Mouse (Mus musculus): ENCODE measurements at regions not wholly inside any gene's neighbourhood (a gene's known extent, or its start where the extent isn't known, plus 50 kb on each side); places are given as distances from the start of the nearest gene placed in this dataset.

DNA sequence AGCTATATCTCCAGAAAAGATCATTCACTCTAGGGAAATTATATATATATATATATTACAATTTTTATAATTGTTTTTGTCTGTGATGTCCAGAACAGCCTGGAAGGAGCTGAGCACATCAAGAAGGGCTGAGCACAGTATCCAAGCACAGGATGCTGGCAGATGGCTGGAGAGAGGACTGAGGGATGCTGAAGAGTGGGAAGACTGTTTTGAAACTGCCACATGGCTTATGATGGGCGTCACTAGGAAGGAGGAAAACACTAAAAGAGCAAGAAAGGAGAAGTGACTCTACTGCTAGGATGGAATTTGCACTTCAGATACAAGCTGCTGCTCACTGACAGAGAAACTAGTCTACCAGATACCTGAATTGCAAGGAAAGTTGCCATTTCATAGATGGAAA is 50.4 kb upstream of the Atg10 start:
- DNase-seq (ENCODE audit: low read depth in 1 of 2, low spot score in 2 of 2), result no peak

- DNase-seq (ENCODE audit: low read depth in 1 of 2, low spot score in 2 of 2), result no peak
Measured at GRCm38 (mm10) chr13:91274615-91275014, 50.8 kb upstream of the Atg10 start.

DNA sequence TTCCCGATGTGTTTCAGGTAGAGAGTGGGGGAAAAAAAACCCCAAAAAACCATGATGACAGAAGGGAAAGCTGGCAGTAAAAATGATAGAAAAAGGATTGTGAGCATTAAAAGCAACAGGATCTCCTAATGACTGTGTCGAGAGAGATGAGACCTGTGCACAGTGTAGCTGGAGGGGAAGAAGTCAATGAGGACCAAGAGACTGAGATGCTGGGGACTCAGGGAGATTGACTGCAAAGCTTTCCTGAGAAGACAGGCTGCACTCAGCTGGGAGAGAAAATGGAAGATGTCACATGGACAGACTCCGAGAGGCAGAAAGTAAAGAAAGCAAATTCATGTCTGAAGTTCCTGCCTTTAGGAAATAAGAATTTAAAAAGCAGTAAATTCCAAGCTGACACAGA is 55.7 kb upstream of the Atg10 start:
- no peak for DNase-seq (ENCODE audit: low read depth in 1 of 2, low spot score in 2 of 2)

- DNase-seq (ENCODE audit: low read depth in 1 of 2, low spot score in 2 of 2), result no peak
Measured at GRCm38 (mm10) chr13:91295552-91296170, 71.9 kb upstream of the Atg10 start.

GRCm38 (mm10) chr13:91296521-91297160 is 72.9 kb upstream of the Atg10 start:
- no peak for DNase-seq (ENCODE audit: low read depth in 1 of 2, low spot score in 2 of 2)

DNA sequence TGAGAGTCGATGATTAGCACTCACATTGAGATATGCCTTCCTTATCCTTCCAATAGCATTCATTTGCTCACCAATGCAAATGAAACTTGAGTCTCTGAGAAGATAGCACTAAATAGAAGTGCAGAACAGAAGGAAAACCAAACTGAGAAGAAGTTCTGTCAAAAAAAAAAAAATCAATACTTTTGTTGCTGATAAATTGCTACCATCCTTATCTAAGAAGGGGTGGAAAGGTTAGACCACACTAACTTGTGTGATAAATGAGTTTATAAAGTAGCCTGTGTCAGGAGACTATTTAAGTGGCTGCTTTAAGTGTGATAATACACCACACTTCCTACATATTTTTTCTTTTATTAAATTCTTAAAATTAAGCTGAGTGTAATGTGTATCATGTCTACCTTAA is 78.1 kb upstream of the Atg10 start:
- no peak for DNase-seq (ENCODE audit: low read depth in 1 of 2, low spot score in 2 of 2)

GRCm38 (mm10) chr13:91305697-91306405 is 82.1 kb upstream of the Atg10 start:
- DNase-seq (ENCODE audit: low read depth in 1 of 2, low spot score in 2 of 2), result no peak

GRCm38 (mm10) chr13:91306545-91306944 is 82.8 kb upstream of the Atg10 start:
- no peak for DNase-seq (ENCODE audit: low read depth in 1 of 2, low spot score in 2 of 2)

- DNase-seq (ENCODE audit: low read depth in 1 of 2, low spot score in 2 of 2), result no peak
Measured at GRCm38 (mm10) chr13:91312905-91313571, 89.3 kb upstream of the Atg10 start.

DNA sequence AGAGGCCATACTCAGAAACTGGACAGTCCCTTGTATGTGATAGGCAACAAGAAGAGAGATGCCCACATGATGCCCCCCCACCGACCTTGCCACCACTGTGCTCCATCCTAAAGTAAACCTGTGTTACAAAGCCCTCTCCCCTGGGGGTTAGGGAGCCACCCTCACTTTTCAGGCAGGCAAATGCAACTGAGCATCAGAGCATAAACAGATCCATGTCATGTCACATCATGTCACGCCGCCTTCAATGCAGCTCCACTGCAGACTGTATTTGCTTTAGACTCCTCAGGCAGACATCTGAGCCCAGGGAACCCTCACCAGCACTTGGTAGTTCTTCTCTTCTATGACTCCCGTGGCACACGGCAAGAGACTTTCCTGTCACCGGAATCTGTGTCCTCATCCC is 98.6 kb upstream of the Atg10 start:
- DNase-seq (ENCODE audit: low read depth in 1 of 2, low spot score in 2 of 2), result no peak

DNA sequence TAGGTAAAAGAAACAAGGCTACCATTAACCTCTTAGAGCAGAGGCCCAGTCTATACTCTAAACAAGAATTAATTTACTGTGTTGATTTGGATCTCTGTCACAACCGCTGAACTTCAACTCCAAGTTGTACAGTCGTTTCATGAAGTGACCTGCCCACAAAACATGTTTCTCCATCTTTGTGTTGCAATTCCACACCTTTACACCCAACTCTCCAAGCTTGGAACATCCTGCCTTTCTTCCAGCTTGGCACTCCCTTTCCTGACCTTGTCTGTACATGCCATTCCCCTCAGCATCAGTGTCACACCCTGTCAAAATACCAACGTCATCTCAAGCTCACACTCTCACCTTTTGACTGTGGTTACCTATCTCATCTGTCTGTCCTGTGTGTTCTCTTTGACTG is 103.1 kb upstream of the Atg10 start:
- no peak for DNase-seq (ENCODE audit: low read depth in 1 of 2, low spot score in 2 of 2)

- DNase-seq (ENCODE audit: low read depth in 1 of 2, low spot score in 2 of 2), result no peak
Measured at GRCm38 (mm10) chr13:91334283-91334682, 110.5 kb upstream of the Atg10 start.

- DNase-seq (ENCODE audit: low read depth in 1 of 2, low spot score in 2 of 2), result no peak
Measured at GRCm38 (mm10) chr13:91344139-91344538, 115.9 kb upstream of the Ssbp2 start.

GRCm38 (mm10) chr13:91348489-91349083 is 111.5 kb upstream of the Ssbp2 start:
- DNase-seq (ENCODE audit: low read depth in 1 of 2, low spot score in 2 of 2), result no peak

DNA sequence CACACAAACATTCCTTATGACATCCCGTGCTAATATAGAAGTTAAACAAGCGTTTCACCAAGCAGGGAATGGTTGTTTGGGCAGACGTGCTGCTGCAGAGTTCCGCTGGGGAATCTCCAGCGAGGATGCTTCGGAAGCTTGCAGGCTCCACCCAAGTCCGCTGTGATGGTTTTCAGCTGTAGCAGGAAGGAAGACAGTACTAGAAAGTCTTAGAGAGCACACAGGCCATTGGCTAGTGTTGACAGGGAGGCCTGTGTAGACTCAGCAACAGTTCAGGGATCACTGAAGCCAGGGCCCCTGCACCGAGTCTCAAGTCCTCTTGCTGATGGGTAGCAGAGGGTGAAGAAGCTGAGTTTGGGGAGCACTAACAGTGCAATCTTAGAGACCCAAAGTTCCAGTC is 107.8 kb upstream of the Ssbp2 start:
- DNase-seq (ENCODE audit: low read depth in 1 of 2, low spot score in 2 of 2), result no peak

GRCm38 (mm10) chr13:91356516-91356915 is 103.6 kb upstream of the Ssbp2 start:
- DNase-seq (ENCODE audit: low read depth in 1 of 2, low spot score in 2 of 2), result no peak

GRCm38 (mm10) chr13:91360121-91360520 is 100.0 kb upstream of the Ssbp2 start:
- no peak for DNase-seq (ENCODE audit: low read depth in 1 of 2, low spot score in 2 of 2)

GRCm38 (mm10) chr13:91365270-91365952 is 94.7 kb upstream of the Ssbp2 start:
- DNase-seq (ENCODE audit: low read depth in 1 of 2, low spot score in 2 of 2), result no peak

DNA sequence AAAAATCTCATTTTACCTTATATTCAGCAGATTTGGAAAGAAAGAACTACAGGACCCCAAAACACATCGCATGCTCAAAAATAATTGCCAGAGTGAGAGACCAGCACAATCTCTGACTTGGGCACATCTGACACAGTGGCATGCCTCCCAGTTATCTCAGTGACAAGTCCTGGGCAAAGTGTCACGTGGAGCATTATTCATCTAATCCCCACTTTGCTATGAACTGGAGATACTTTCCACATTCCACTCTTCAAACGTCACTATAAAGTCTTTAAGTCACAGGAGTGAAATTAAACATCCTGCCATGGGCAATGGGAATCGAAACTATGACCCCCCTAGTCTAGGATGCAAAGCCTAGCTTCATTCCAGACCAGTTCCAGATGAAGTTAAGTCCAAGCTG is 93.5 kb upstream of the Ssbp2 start:
- DNase-seq (ENCODE audit: low read depth in 1 of 2, low spot score in 2 of 2), result no peak

- DNase-seq (ENCODE audit: low read depth in 1 of 2, low spot score in 2 of 2), result no peak
Measured at GRCm38 (mm10) chr13:91367896-91368556, 92.1 kb upstream of the Ssbp2 start.

- DNase-seq (ENCODE audit: low read depth in 1 of 2, low spot score in 2 of 2), result no peak
Measured at GRCm38 (mm10) chr13:91368664-91369063, 91.4 kb upstream of the Ssbp2 start.

Data from monocyte, adult 2 months (primary cell).